Mouse (Mus musculus) ES-Bruce4 (cell line): ENCODE measurements around the gene Sdc1. TPM values are rescaled to one million over a fixed set of nuclear protein-coding genes. Genes with fewer than 3 reads are reported as not detected.

Source experiments
- H3K27ac ChIP-seq: 2 replicates; pipeline ENCODE4 v1.5.1; 2012; ENCODE audit warnings: low read length, inconsistent platforms; ENCODE audit not compliant: insufficient read depth
- H3K27me3 ChIP-seq: 2 replicates; pipeline ENCODE4 v1.6.1; 2012; ENCODE audit warnings: mild to moderate bottlenecking, low read length, inconsistent platforms; ENCODE audit not compliant: control insufficient read depth, poor library complexity, insufficient read depth, severe bottlenecking
- H3K36me3 ChIP-seq: 2 replicates; pipeline ENCODE4 v1.6.1; 2012; ENCODE audit warnings: inconsistent platforms, mild to moderate bottlenecking, low read length, moderate library complexity; ENCODE audit not compliant: control insufficient read depth, poor library complexity, insufficient read depth, severe bottlenecking
- H3K4me1 ChIP-seq: one replicate; pipeline ENCODE4 v1.8.1; 2011; ENCODE audit warnings: low read length; ENCODE audit not compliant: control insufficient read depth, insufficient read depth
- H3K4me3 ChIP-seq: 2 replicates; pipeline ENCODE4 v1.5.1; 2011; ENCODE audit warnings: low read depth, mild to moderate bottlenecking, low read length
- H3K9ac ChIP-seq: 2 replicates; pipeline ENCODE4 v1.6.1; 2012; ENCODE audit warnings: low read depth, mild to moderate bottlenecking, inconsistent platforms; ENCODE audit not compliant: poor library complexity, severe bottlenecking
- H3K9me3 ChIP-seq: replicated peaks from 2 replicates; pipeline ENCODE4 v1.6.1; 2012; ENCODE audit warnings: mild to moderate bottlenecking, low read length, inconsistent platforms; ENCODE audit not compliant: control insufficient read depth, poor library complexity, insufficient read depth, severe bottlenecking
- CTCF ChIP-seq: IDR thresholded peaks from one replicate; pipeline ENCODE4 v1.8.1; 2011; ENCODE audit warnings: low read depth, low read length
- EP300 ChIP-seq: IDR thresholded peaks from 2 replicates; pipeline ENCODE4 v1.6.1; 2011; ENCODE audit warnings: low read depth, low read length; ENCODE audit not compliant: insufficient read depth
- POLR2A ChIP-seq: IDR thresholded peaks from one replicate; pipeline ENCODE4 v1.8.1; 2011; ENCODE audit warnings: low read length; ENCODE audit not compliant: insufficient read depth
- polyA plus RNA-seq: library from polyadenylated mRNA; stranded (reverse); fragments of >200 nt; gene quantifications from 2 replicates; pipeline ENCODE4 v1.2.4, GENCODE M21; 2011; ENCODE audit warnings: low read depth; ENCODE audit not compliant: missing spikeins, insufficient read depth, insufficient read length

Gene Sdc1
- polyA plus RNA-seq, 1 experiment = 41.8 TPM

DNA sequence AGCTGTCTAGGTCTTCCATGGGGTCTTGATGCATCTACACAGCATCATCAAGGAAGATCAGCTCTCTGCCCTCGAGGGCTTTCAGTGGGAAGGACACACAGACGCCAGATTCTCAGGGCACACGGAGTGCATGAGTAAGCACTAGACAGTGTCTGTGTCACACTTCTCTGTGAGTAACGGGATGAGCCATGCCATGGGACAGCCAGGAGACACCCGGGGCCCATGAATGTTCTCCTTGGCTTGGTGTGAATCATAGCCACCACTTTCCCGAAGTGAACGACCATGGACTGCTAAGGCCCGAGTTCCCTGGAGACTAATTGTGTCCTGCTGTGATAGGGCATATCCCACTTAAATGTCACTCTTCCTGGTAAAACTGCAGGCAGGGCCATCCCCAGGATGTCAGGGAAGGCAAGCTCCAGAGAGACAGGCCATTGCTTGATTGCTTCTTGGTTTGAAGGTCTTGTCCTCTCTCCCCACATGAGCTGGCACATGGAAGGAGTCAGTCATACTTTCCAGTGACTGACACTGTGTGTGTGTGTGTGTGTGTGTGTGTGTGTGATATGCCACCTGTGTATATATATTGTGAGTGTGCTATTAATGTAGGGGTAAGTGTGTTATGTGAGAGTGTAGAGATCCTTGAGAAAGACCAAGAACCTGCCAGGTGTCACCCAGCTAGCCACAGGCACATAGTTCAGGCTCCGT lies 56.0 kb downstream of the Sdc1 start:
- Histone ChIP-seq H3K27me3 (no peaks in the 10 kb centered on the region), H3K27ac (no peak overlapping the region), H3K4me1 (no peaks in the 10 kb centered on the region), H3K4me3 (no peak overlapping the region), H3K36me3 (no peaks in the 10 kb centered on the region), H3K9me3 (no peaks in the 10 kb centered on the region), H3K9ac (no peak overlapping the region)
- TF ChIP-seq POLR2A (no peak), CTCF (no peak), EP300 (no peak)

DNA sequence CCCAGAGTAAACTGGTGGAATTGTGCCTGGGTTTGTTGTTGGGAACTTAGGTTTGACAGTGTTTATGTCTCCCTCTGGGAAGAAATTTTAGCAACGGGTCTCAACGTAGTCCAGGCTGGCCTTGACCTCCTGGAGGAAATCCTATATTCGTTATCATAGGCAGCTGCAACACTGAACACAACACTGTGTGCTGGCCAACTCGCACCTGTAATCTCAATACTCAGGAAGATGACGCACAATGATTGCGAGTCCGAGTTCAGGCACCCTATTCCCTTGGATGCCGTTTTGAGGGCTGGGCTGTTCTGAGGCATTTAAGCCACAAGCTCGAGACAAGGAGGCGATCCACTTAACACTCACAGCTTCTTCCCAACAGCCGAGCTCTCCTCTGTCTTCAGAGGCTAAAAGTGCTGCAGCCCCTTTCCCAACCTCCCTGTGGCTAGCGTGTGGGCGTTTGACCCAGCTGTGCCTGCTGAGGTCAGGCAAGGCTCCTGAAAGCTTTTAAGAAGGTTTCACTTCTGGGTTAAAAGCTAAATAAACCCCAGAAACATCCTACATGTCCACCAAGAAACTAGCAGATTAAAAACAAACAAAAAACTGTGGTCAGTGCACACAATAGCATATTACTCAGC lies 58.0 kb downstream of the Sdc1 start:
- Histone ChIP-seq H3K27me3 (no peaks in the 10 kb centered on the region), H3K27ac (no peak overlapping the region), H3K9ac (no peak overlapping the region), H3K9me3 (no peaks in the 10 kb centered on the region), H3K4me3 (no peak overlapping the region), H3K36me3 (no peaks in the 10 kb centered on the region), H3K4me1 (no peaks in the 10 kb centered on the region)
- TF ChIP-seq CTCF = no peak
- no peak for TF ChIP-seq EP300
- TF ChIP-seq POLR2A = no peak

DNA sequence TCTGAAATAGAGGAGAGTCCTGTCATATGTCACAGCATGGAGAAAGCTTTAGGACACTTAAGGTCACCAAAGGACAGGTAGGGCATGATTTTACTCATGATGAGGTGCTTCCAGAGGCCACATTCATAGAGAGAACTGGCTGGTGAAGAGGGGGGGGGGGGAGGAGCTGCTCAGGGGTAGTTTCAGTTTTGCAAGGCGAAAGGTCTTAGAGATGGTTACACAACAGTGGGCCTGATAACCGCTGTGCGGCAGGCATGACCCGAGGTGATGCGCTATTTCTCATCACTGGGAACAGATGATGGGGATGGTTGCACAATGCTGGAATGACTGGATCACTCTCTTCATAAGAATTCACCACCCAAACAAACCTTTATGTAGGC lies 58.5 kb downstream of the Sdc1 start:
- H3K9me3 ChIP-seq = no peaks in the 10 kb centered on the region
- no peak overlapping the region for H3K4me3 ChIP-seq
- no peaks in the 10 kb centered on the region for H3K36me3 ChIP-seq
- no peaks in the 10 kb centered on the region for H3K4me1 ChIP-seq
- TF ChIP-seq CTCF = no peak
- no peak for TF ChIP-seq POLR2A
- no peak for TF ChIP-seq EP300
- H3K27ac ChIP-seq = no peak overlapping the region
- H3K27me3 ChIP-seq = no peaks in the 10 kb centered on the region
- no peak overlapping the region for H3K9ac ChIP-seq

DNA sequence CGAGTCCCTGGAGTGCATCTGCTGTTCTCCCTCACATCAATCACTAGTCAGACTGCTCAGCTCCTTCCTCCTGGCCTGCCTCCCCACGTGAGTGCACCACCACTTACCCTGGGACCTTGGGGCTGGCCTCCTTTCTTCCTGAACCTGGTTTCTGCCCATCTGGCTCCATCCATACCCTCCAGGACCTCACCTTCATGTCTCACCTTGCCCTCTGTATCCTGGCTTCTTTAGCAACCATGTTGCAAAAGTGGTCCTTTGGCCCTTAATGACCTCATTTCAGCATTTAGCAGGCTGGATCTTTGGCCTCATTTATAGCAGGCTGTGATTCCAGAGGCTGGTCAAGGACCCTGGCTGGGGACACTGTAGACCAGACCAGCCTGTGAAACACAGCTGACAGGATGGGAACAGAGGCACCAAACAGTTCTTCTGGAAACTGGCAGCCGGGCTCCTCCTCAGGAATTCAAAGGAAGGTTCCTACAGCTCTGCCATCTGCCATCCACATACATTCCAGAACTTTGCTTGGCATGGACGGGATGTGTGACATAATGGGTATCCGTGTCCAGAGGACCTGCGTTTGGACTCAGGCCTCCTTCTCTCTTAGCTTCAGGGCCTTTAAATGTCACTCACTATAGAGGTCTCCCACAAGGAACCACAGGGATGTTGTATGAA lies 60.0 kb downstream of the Sdc1 start:
- Histone ChIP-seq H3K36me3 (no peaks in the 10 kb centered on the region), H3K9ac (no peak overlapping the region), H3K4me1 (no peaks in the 10 kb centered on the region), H3K9me3 (no peaks in the 10 kb centered on the region), H3K27ac (no peak overlapping the region), H3K4me3 (no peak overlapping the region), H3K27me3 (no peaks in the 10 kb centered on the region)
- TF ChIP-seq CTCF (no peak), EP300 (no peak), POLR2A (no peak)

DNA sequence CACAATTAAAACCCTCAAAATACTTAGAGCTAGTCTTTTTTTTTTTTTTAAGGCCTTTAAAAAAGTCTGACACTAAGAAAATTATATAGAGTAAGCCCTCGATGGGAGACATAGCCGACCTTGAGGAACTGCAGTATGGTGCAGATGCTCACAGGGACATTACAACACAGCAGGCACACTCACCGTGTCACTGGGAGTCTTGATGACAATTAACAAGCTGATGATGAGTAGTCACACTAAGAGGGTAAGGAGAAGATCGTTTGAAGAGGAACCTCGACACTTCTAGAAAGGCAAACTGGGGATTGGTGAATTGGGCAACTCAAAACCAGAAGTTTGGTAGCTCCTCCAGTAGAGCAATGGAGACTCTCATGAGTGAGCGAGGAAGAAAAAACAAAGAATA lies 60.6 kb downstream of the Sdc1 start:
- Histone ChIP-seq H3K4me3 (no peak overlapping the region), H3K9ac (no peak overlapping the region), H3K9me3 (no peaks in the 10 kb centered on the region), H3K27me3 (no peaks in the 10 kb centered on the region), H3K27ac (no peak overlapping the region), H3K4me1 (no peaks in the 10 kb centered on the region), H3K36me3 (no peaks in the 10 kb centered on the region)
- TF ChIP-seq CTCF (no peak), POLR2A (no peak)

DNA sequence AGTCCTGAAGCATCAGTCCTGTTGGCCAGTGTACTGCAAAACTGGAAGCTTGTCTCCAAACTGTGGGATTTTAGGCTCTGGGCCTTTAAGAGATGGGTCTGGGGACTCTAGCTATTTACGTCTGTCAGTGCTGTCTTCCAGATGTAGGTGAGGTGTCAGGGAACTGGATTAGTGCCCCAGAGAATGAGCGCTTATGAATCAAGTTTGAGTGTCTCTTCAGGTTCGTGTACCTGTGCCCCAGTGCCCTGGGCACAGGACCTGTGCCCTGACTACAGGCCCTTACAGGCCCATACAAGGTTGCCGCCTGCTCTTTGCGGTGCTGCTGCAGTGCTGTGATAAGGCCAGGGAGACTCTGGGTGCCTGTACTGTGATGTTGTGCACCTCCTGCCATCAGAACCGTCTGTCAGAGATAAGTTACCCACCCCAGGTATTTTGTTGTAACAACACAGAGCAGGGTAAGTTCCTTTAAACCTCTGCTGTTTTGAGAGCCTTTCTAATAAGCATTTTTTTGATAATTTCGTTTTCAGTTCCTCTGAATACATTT lies 69.7 kb downstream of the Sdc1 start:
- Histone ChIP-seq H3K4me3 (peak overlapping the region; percentile 46; the same call in 1 of the 2 replicates), H3K4me1 (no peaks in the 10 kb centered on the region), H3K36me3 (no peaks in the 10 kb centered on the region), H3K9ac (no peak overlapping the region), H3K27me3 (no peaks in the 10 kb centered on the region), H3K27ac (no peak overlapping the region), H3K9me3 (no peaks in the 10 kb centered on the region)
- TF ChIP-seq EP300 (no peak), POLR2A (no peak), CTCF (no peak)
